Mouse (Mus musculus): ENCODE measurements around the gene Psg21. TPM values are rescaled to one million over a fixed set of nuclear protein-coding genes. Genes with fewer than 3 reads are reported as not detected.

Psg21 gene
- polyA plus RNA-seq (2014; fragmentation: Illumina TruSeq; extraction: RNeasy Lipid Tissue Mini Kit (QIAGEN cat#74804); ENCODE audit: insufficient read depth, low read depth, low replicate concordance) = not detected

DNA sequence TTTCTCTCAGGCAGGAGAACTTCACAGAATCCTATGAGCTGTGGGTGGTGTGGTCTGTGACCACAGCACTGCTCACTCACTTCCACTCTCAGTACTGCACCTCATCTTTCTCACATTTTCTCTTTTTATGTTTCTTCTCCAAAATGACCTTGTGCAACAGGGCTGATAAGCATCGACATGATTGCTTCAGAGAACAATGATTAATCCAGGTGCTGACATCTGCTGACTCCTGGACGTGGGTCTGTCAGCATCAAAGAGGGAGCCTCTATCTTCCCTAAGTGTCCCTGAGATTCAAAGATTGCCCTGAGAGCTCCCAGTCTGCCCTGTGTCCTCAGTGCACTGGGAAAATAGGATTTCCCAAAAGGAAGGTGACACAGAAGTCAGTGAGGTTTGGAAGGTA lies at the start of gene Psg21:
Gene Psg21, minus strand, starts transcription at position 101 of the 400 bp plus-strand sequence.

GRCm38 (mm10) chr7:18686085-18686484 lies 29.6 kb upstream of the Psg21 start, which contains the start of gene Psg20:
Psg20 (minus strand) TSS chr7:18686185.

DNA sequence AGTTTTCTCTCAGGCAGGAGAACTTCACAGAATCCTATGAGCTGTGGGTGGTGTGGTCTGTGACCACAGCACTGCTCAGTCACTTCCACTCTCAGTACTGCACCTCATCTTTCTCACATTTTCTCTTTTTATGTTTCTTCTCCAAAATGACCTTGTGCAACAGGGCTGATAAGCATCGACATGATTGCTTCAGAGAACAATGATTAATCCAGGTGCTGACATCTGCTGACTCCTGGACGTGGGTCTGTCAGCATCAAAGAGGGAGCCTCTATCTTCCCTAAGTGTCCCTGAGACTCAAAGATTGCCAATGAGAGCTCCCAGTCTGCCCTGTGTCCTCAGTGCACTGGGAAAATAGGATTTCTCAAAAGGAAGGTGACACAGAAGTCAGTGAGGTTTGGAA lies 40.1 kb downstream of the Psg21 start, which contains the start of gene Psg23:
Gene Psg23, minus strand, starts transcription at position 101 of the 400 bp plus-strand sequence.

Other genes starting within 250 kb of the Psg21 start
- gene Psg28, start 224.7 kb downstream of the Psg21 start, polyA plus RNA-seq (2014; fragmentation: Illumina TruSeq; extraction: RNeasy Lipid Tissue Mini Kit (QIAGEN cat#74804); ENCODE audit: insufficient read depth, low read depth, low replicate concordance) = not detected
- not detected for gene Psg26, start 172.5 kb downstream of the Psg21 start, polyA plus RNA-seq (2014; fragmentation: Illumina TruSeq; extraction: RNeasy Lipid Tissue Mini Kit (QIAGEN cat#74804); ENCODE audit: insufficient read depth, low read depth, low replicate concordance)
- not detected for gene Psg25, start 124.5 kb downstream of the Psg21 start, polyA plus RNA-seq (2014; fragmentation: Illumina TruSeq; extraction: RNeasy Lipid Tissue Mini Kit (QIAGEN cat#74804); ENCODE audit: insufficient read depth, low read depth, low replicate concordance)
- not detected for gene Psg27, start 89.4 kb downstream of the Psg21 start, polyA plus RNA-seq (2014; fragmentation: Illumina TruSeq; extraction: RNeasy Lipid Tissue Mini Kit (QIAGEN cat#74804); ENCODE audit: insufficient read depth, low read depth, low replicate concordance)
- not detected for gene Psg23, start 40.2 kb downstream of the Psg21 start, polyA plus RNA-seq (2014; fragmentation: Illumina TruSeq; extraction: RNeasy Lipid Tissue Mini Kit (QIAGEN cat#74804); ENCODE audit: insufficient read depth, low read depth, low replicate concordance)
- gene Psg20, start 29.5 kb upstream of the Psg21 start, polyA plus RNA-seq (2014; fragmentation: Illumina TruSeq; extraction: RNeasy Lipid Tissue Mini Kit (QIAGEN cat#74804); ENCODE audit: insufficient read depth, low read depth, low replicate concordance) = not detected
- gene Psg22, start 61.4 kb upstream of the Psg21 start, polyA plus RNA-seq (2014; fragmentation: Illumina TruSeq; extraction: RNeasy Lipid Tissue Mini Kit (QIAGEN cat#74804); ENCODE audit: insufficient read depth, low read depth, low replicate concordance) = not detected
- not detected for gene Psg19, start 141.8 kb upstream of the Psg21 start, polyA plus RNA-seq (2014; fragmentation: Illumina TruSeq; extraction: RNeasy Lipid Tissue Mini Kit (QIAGEN cat#74804); ENCODE audit: insufficient read depth, low read depth, low replicate concordance)
- gene Psg17, start 164.9 kb upstream of the Psg21 start, polyA plus RNA-seq (2014; fragmentation: Illumina TruSeq; extraction: RNeasy Lipid Tissue Mini Kit (QIAGEN cat#74804); ENCODE audit: insufficient read depth, low read depth, low replicate concordance) = 0.18 TPM
- gene Mill2, start 183.2 kb upstream of the Psg21 start, polyA plus RNA-seq (2014; fragmentation: Illumina TruSeq; extraction: RNeasy Lipid Tissue Mini Kit (QIAGEN cat#74804); ENCODE audit: insufficient read depth, low read depth, low replicate concordance) = 19.7 TPM
- gene Pglyrp1, start 214.6 kb upstream of the Psg21 start, polyA plus RNA-seq (2014; fragmentation: Illumina TruSeq; extraction: RNeasy Lipid Tissue Mini Kit (QIAGEN cat#74804); ENCODE audit: insufficient read depth, low read depth, low replicate concordance) = 36.8 TPM

Data from lung, adult 10 weeks (tissue).